Mouse (Mus musculus) mouse trophoblast stem cell (cell line): Measurements from ENCODE around the gene Ak6.

Source experiments
- in situ Hi-C, 2 experiments: fragments of 300-500 bp; cut with MseI, MboI; formaldehyde crosslinking; loops; 2 replicates in 1 of 2; 3 replicates in 1 of 2; pipeline ENCODE4 v1.15.1; 2025

The Ak6 gene

GRCm38 (mm10) chr13:100669291-100670022 is 18.7 kb downstream of the Ak6 start, which contains the start of gene Ccdc125:
Ccdc125 (plus strand) TSS chr13:100669717.
- in situ Hi-C loops: no loop called here

GRCm38 (mm10) chr13:100670181-100670741 is 19.5 kb downstream of the Ak6 start:
- in situ Hi-C loops: no loop called here

- in situ Hi-C loops: no loop called here
Observed at GRCm38 (mm10) chr13:100675936-100676635, 25.3 kb downstream of the Ak6 start.

GRCm38 (mm10) chr13:100681615-100682014 is 30.8 kb downstream of the Ak6 start:
- in situ Hi-C loops: no loop called here

GRCm38 (mm10) chr13:100682837-100683236 is 32.1 kb downstream of the Ak6 start:
- in situ Hi-C loops: no loop called here

- in situ Hi-C loops: no loop called here
Observed at GRCm38 (mm10) chr13:100684355-100684754, 33.6 kb downstream of the Ak6 start.

- in situ Hi-C loops: no loop called here
Observed at GRCm38 (mm10) chr13:100687513-100687912, 36.7 kb downstream of the Ak6 start.

- in situ Hi-C loops: no loop called here
Observed at GRCm38 (mm10) chr13:100697541-100697940, 46.8 kb downstream of the Ak6 start.

- in situ Hi-C loops: no loop called here
Observed at GRCm38 (mm10) chr13:100698866-100699265, 48.1 kb downstream of the Ak6 start.

GRCm38 (mm10) chr13:100703468-100703867 is 52.7 kb downstream of the Ak6 start:
- in situ Hi-C loops: no loop called here

- in situ Hi-C loops: no loop called here
Observed at GRCm38 (mm10) chr13:100706206-100706605, 55.4 kb downstream of the Ak6 start.

GRCm38 (mm10) chr13:100715467-100715866 is 64.7 kb downstream of the Ak6 start:
- in situ Hi-C loops: no loop called here
